Comparison of ENCODE assay signal across 8 mouse cellular contexts in genomic region chr11:33070520-33070919, GRCm38 (mm10).
DNase-seq lines count a peak whose midpoint lies in the region; ATAC-seq lines count a peak whose summit lies in the region.

No protein-coding gene starts in this region.

- no peak for DNase-seq in embryonic facial prominence, embryonic 10.5 days (ENCODE audit: low spot score)
- peak; percentile 51 for DNase-seq in Muller cell, postnatal 12 days (ENCODE audit: inconsistent ontology term)
- DNase-seq in forebrain, embryonic 14.5 days (ENCODE audit: low spot score) = peak; percentile 82
- peak; percentile 23 for DNase-seq in mesoderm, embryonic 11.5 days (ENCODE audit: low read depth, low spot score)
- DNase-seq in adrenal gland, postnatal 4 days (ENCODE audit: low spot score in 2 of 2) = no peak
- no peak for DNase-seq in retina, postnatal 1 day

- H3K4me2 ChIP-seq in embryonic facial prominence, embryonic 12.5 days (replicated peaks) = no peak overlapping the region
- H3K4me2 ChIP-seq in forebrain, embryonic 14.5 days (ENCODE audit: low read length) = no peak overlapping the region
- no peak overlapping the region for H3K4me2 ChIP-seq in liver, embryonic 12.5 days

- no peaks in the 10 kb centered on the region for H3K9me3 ChIP-seq in embryonic facial prominence, embryonic 12.5 days
- no peaks in the 10 kb centered on the region for H3K9me3 ChIP-seq in embryonic facial prominence, embryonic 10.5 days
- H3K9me3 ChIP-seq in forebrain, embryonic 14.5 days (replicated peaks; ENCODE audit: control insufficient read depth, low read length) = no peaks in the 10 kb centered on the region
- H3K9me3 ChIP-seq in liver, embryonic 12.5 days (replicated peaks) = no peaks in the 10 kb centered on the region

- WGBS in embryonic facial prominence, embryonic 12.5 days = 66% methylated on average over 6 of the region's 6 CpGs
- 78% methylated on average over 6 of the region's 6 CpGs for WGBS in embryonic facial prominence, embryonic 10.5 days
- 45% methylated on average over 6 of the region's 6 CpGs for WGBS in forebrain, embryonic 14.5 days
- 60% methylated on average over 6 of the region's 6 CpGs for WGBS in liver, embryonic 12.5 days (ENCODE audit: insufficient replicate concordance)

- H3K4me3 ChIP-seq in embryonic facial prominence, embryonic 12.5 days = no peak overlapping the region
- no peak overlapping the region for H3K4me3 ChIP-seq in embryonic facial prominence, embryonic 10.5 days
- no peak overlapping the region for H3K4me3 ChIP-seq in forebrain, embryonic 14.5 days (ENCODE audit: low read depth, low read length)
- H3K4me3 ChIP-seq in liver, embryonic 12.5 days = no peak overlapping the region

- no peak overlapping the region for H3K27ac ChIP-seq in embryonic facial prominence, embryonic 12.5 days
- no peak overlapping the region for H3K27ac ChIP-seq in embryonic facial prominence, embryonic 10.5 days (replicated peaks)
- H3K27ac ChIP-seq in forebrain, embryonic 14.5 days (ENCODE audit: low read depth, low read length) = no peak overlapping the region
- H3K27ac ChIP-seq in liver, embryonic 12.5 days = no peak overlapping the region

- peaks cover 4% of the 10 kb centered on the region; the same call in 1 of the 2 replicates for H3K4me1 ChIP-seq in embryonic facial prominence, embryonic 12.5 days
- peaks cover 4% of the 10 kb centered on the region; the same call in 1 of the 2 replicates for H3K4me1 ChIP-seq in embryonic facial prominence, embryonic 10.5 days
- no peaks in the 10 kb centered on the region; the same call in 1 of the 2 replicates for H3K4me1 ChIP-seq in forebrain, embryonic 14.5 days (ENCODE audit: control insufficient read depth, insufficient read depth, low read length)
- H3K4me1 ChIP-seq in liver, embryonic 12.5 days = no peaks in the 10 kb centered on the region

- no peak overlapping the region for H3K9ac ChIP-seq in embryonic facial prominence, embryonic 12.5 days
- no peak overlapping the region for H3K9ac ChIP-seq in forebrain, embryonic 14.5 days (ENCODE audit: low read length)
- no peak overlapping the region for H3K9ac ChIP-seq in liver, embryonic 12.5 days

- H3K36me3 ChIP-seq in embryonic facial prominence, embryonic 12.5 days = no peaks in the 10 kb centered on the region
- H3K36me3 ChIP-seq in embryonic facial prominence, embryonic 10.5 days (replicated peaks) = no peaks in the 10 kb centered on the region
- no peaks in the 10 kb centered on the region for H3K36me3 ChIP-seq in forebrain, embryonic 14.5 days (ENCODE audit: control insufficient read depth, insufficient read depth, low read length)
- no peaks in the 10 kb centered on the region for H3K36me3 ChIP-seq in liver, embryonic 12.5 days

- peak; percentile 28; the same call in 1 of the 2 replicates for ATAC-seq in embryonic facial prominence, embryonic 12.5 days (ENCODE audit: insufficient number of reproducible peaks, insufficient read depth, low FRiP score, low TSS enrichment)
- peak; percentile 85 for ATAC-seq in forebrain, embryonic 14.5 days
- no peak for ATAC-seq in liver, embryonic 12.5 days

- H3K27me3 ChIP-seq in embryonic facial prominence, embryonic 12.5 days = no peaks in the 10 kb centered on the region
- 0 out of 2 replicates have a peak, but pooled peaks cover 2% of the 10 kb centered on the region for H3K27me3 ChIP-seq in embryonic facial prominence, embryonic 10.5 days (replicated peaks; ENCODE audit: low read depth, poor library complexity, severe bottlenecking)
- no peaks in the 10 kb centered on the region for H3K27me3 ChIP-seq in forebrain, embryonic 14.5 days (replicated peaks; ENCODE audit: control insufficient read depth, insufficient read depth, low read length)
- H3K27me3 ChIP-seq in liver, embryonic 12.5 days (replicated peaks) = no peaks in the 10 kb centered on the region; the same call in 1 of the 2 replicates

Comparison
In these comparisons a context has a peak if more than half of its experiments do, and no peak if none do; other contexts are left out.
1. DNase-seq: peak in Muller cell, postnatal 12 days (single experiment), forebrain, embryonic 14.5 days (single experiment) and mesoderm, embryonic 11.5 days (single experiment); none in embryonic facial prominence, embryonic 10.5 days (single experiment), adrenal gland, postnatal 4 days (0 of 2) and retina, postnatal 1 day (single experiment).